Mouse (Mus musculus): ENCODE data around the gene Oxsr1.

DNA sequence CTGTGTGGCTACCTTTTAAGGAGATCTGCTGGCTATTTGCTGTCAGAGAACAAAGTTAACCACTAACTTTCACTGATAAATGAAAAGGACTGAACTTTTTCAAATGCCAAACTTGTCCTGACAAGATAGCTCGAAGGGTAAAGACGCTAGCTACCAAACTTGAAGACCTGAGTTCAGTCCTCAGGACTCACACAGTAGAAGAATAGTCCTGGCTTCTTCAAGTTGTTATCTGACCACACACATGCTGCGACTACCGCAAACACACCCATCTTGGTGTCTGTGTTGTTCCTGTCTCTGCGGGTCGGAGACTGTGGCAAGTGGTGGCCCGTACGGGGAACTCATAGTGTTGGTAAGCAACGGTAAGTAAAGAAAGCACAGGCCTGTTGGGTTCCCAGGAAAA is 118.6 kb downstream of the Oxsr1 start:
- TF ChIP-seq POLR2A (IDR thresholded peaks at IDR 0.05; ENCODE audit: insufficient read depth, low read depth, low read length) (no peak), CTCF (IDR thresholded peaks at IDR 0.05) (no peak), EP300 (IDR thresholded peaks at IDR 0.05; ENCODE audit: insufficient read depth, low read depth, low read length) (no peak)
